Mouse (Mus musculus): ENCODE results near the gene Mical2. TPM values are rescaled to one million over a fixed set of nuclear protein-coding genes. Genes with fewer than 3 reads are reported as not detected.

The Mical2 gene
- polyA plus RNA-seq, 1 experiment from 2014 or later, result 1.9 TPM

GRCm38 (mm10) chr7:112237211-112237610, 11.6 kb downstream of the Mical2 start:
- no peak for ATAC-seq (ENCODE audit: low FRiP score)
- Histone ChIP-seq H3K9ac (no peak overlapping the region), H3K4me2 (no peak overlapping the region), H3K4me3 (no peak overlapping the region), H3K4me1 (replicated peaks) (peaks cover 36% of the 10 kb centered on the region), H3K27ac (no peak overlapping the region), H3K36me3 (no peaks in the 10 kb centered on the region), H3K9me3 (no peaks in the 10 kb centered on the region), H3K27me3 (no peaks in the 10 kb centered on the region)
- WGBS, result 92% methylated on average over 7 of the region's 7 CpGs

- Histone ChIP-seq H3K9me3 (no peaks in the 10 kb centered on the region), H3K4me3 (no peak overlapping the region), H3K36me3 (no peaks in the 10 kb centered on the region), H3K4me1 (replicated peaks) (peaks cover 36% of the 10 kb centered on the region), H3K4me2 (no peak overlapping the region), H3K9ac (no peak overlapping the region), H3K27me3 (no peaks in the 10 kb centered on the region), H3K27ac (no peak overlapping the region)
- ATAC-seq (ENCODE audit: low FRiP score), result no peak
- WGBS, result 59% methylated on average over 3 of the region's 3 CpGs
Observed at GRCm38 (mm10) chr7:112237868-112238267, 12.2 kb downstream of the Mical2 start.

- H3K4me3 ChIP-seq, result no peak overlapping the region
- no peak overlapping the region for H3K27ac ChIP-seq
- H3K4me1 ChIP-seq (replicated peaks), result peaks cover 24% of the 10 kb centered on the region
- H3K4me2 ChIP-seq, result no peak overlapping the region
- H3K9me3 ChIP-seq, result no peaks in the 10 kb centered on the region
- no peak for ATAC-seq (ENCODE audit: low FRiP score)
- WGBS, result 81% methylated on average over 10 of the region's 10 CpGs
- H3K36me3 ChIP-seq, result no peaks in the 10 kb centered on the region
- H3K27me3 ChIP-seq, result no peaks in the 10 kb centered on the region
- no peak overlapping the region for H3K9ac ChIP-seq
Observed at GRCm38 (mm10) chr7:112238768-112239728, 13.4 kb downstream of the Mical2 start.

GRCm38 (mm10) chr7:112240748-112241147, 15.1 kb downstream of the Mical2 start:
- Histone ChIP-seq H3K4me2 (no peak overlapping the region), H3K9me3 (no peaks in the 10 kb centered on the region), H3K4me1 (replicated peaks) (peaks cover 23% of the 10 kb centered on the region), H3K4me3 (no peak overlapping the region), H3K9ac (no peak overlapping the region), H3K27ac (no peak overlapping the region), H3K36me3 (no peaks in the 10 kb centered on the region), H3K27me3 (no peaks in the 10 kb centered on the region)
- WGBS, result 84% methylated on average over 2 of the region's 2 CpGs
- ATAC-seq (ENCODE audit: low FRiP score), result no peak

- no peaks in the 10 kb centered on the region for H3K36me3 ChIP-seq
- ATAC-seq (ENCODE audit: low FRiP score), result no peak
- H3K9ac ChIP-seq, result no peak overlapping the region
- H3K4me3 ChIP-seq, result no peak overlapping the region
- H3K9me3 ChIP-seq, result no peaks in the 10 kb centered on the region
- no peak overlapping the region for H3K4me2 ChIP-seq
- H3K27ac ChIP-seq, result no peak overlapping the region
- peaks cover 23% of the 10 kb centered on the region for H3K4me1 ChIP-seq (replicated peaks)
- no peaks in the 10 kb centered on the region for H3K27me3 ChIP-seq
- WGBS, result 59% methylated on average over 8 of the region's 8 CpGs
Observed at GRCm38 (mm10) chr7:112241211-112241944, 15.7 kb downstream of the Mical2 start.

- no peak overlapping the region for H3K27ac ChIP-seq
- no peaks in the 10 kb centered on the region for H3K9me3 ChIP-seq
- 67% methylated on average over 3 of the region's 3 CpGs for WGBS
- H3K27me3 ChIP-seq, result no peaks in the 10 kb centered on the region
- no peak for ATAC-seq (ENCODE audit: low FRiP score)
- H3K4me2 ChIP-seq, result no peak overlapping the region
- no peak overlapping the region for H3K9ac ChIP-seq
- H3K4me1 ChIP-seq (replicated peaks), result peaks cover 23% of the 10 kb centered on the region
- no peaks in the 10 kb centered on the region for H3K36me3 ChIP-seq
- H3K4me3 ChIP-seq, result no peak overlapping the region
Observed at GRCm38 (mm10) chr7:112241945-112242329, 16.3 kb downstream of the Mical2 start.

GRCm38 (mm10) chr7:112242587-112242986, 16.9 kb downstream of the Mical2 start:
- Histone ChIP-seq H3K4me2 (no peak overlapping the region), H3K36me3 (no peaks in the 10 kb centered on the region), H3K27me3 (no peaks in the 10 kb centered on the region), H3K9ac (no peak overlapping the region), H3K4me3 (no peak overlapping the region), H3K27ac (no peak overlapping the region), H3K4me1 (replicated peaks) (peaks cover 23% of the 10 kb centered on the region), H3K9me3 (no peaks in the 10 kb centered on the region)
- 74% methylated on average over 6 of the region's 6 CpGs for WGBS
- no peak for ATAC-seq (ENCODE audit: low FRiP score)

- H3K4me1 ChIP-seq (replicated peaks), result peaks cover 13% of the 10 kb centered on the region
- H3K27me3 ChIP-seq, result no peaks in the 10 kb centered on the region
- WGBS, result 65% methylated on average over 2 of the region's 2 CpGs
- no peaks in the 10 kb centered on the region for H3K36me3 ChIP-seq
- no peak overlapping the region for H3K4me3 ChIP-seq
- no peak overlapping the region for H3K27ac ChIP-seq
- no peaks in the 10 kb centered on the region for H3K9me3 ChIP-seq
- no peak overlapping the region for H3K9ac ChIP-seq
- ATAC-seq (ENCODE audit: low FRiP score), result no peak
- H3K4me2 ChIP-seq, result no peak overlapping the region
Observed at GRCm38 (mm10) chr7:112244071-112244470, 18.4 kb downstream of the Mical2 start.

- H3K4me1 ChIP-seq (replicated peaks), result peaks cover 13% of the 10 kb centered on the region
- no peaks in the 10 kb centered on the region for H3K9me3 ChIP-seq
- H3K4me2 ChIP-seq, result no peak overlapping the region
- no peak overlapping the region for H3K9ac ChIP-seq
- no peaks in the 10 kb centered on the region for H3K36me3 ChIP-seq
- H3K27ac ChIP-seq, result no peak overlapping the region
- H3K4me3 ChIP-seq, result no peak overlapping the region
- WGBS, result 27% methylated on average over 6 of the region's 6 CpGs
- ATAC-seq (ENCODE audit: low FRiP score), result no peak
- H3K27me3 ChIP-seq, result no peaks in the 10 kb centered on the region
Observed at GRCm38 (mm10) chr7:112244683-112245082, 19.0 kb downstream of the Mical2 start.

GRCm38 (mm10) chr7:112245839-112246438, 20.3 kb downstream of the Mical2 start:
- Histone ChIP-seq H3K4me3 (no peak overlapping the region), H3K9ac (no peak overlapping the region), H3K27ac (no peak overlapping the region), H3K27me3 (no peaks in the 10 kb centered on the region), H3K4me1 (replicated peaks) (peaks cover 13% of the 10 kb centered on the region), H3K9me3 (no peaks in the 10 kb centered on the region), H3K36me3 (no peaks in the 10 kb centered on the region), H3K4me2 (no peak overlapping the region)
- no peak for ATAC-seq (ENCODE audit: low FRiP score)
- WGBS, result 87% methylated on average over 4 of the region's 4 CpGs

- Histone ChIP-seq H3K4me2 (no peak overlapping the region), H3K27ac (no peak overlapping the region), H3K9ac (no peak overlapping the region), H3K36me3 (no peaks in the 10 kb centered on the region), H3K4me3 (no peak overlapping the region), H3K4me1 (replicated peaks) (peaks cover 11% of the 10 kb centered on the region), H3K9me3 (no peaks in the 10 kb centered on the region), H3K27me3 (no peaks in the 10 kb centered on the region)
- ATAC-seq (ENCODE audit: low FRiP score), result no peak
- 81% methylated on average over 4 of the region's 4 CpGs for WGBS
Observed at GRCm38 (mm10) chr7:112246442-112246841, 20.8 kb downstream of the Mical2 start.

GRCm38 (mm10) chr7:112247890-112248289, 22.2 kb downstream of the Mical2 start:
- H3K4me1 ChIP-seq (replicated peaks), result peaks cover 6% of the 10 kb centered on the region; the same call in 1 of the 2 replicates
- ATAC-seq (ENCODE audit: low FRiP score), result no peak
- H3K4me2 ChIP-seq, result no peak overlapping the region
- no peaks in the 10 kb centered on the region for H3K27me3 ChIP-seq
- no peaks in the 10 kb centered on the region for H3K9me3 ChIP-seq
- H3K27ac ChIP-seq, result no peak overlapping the region
- H3K9ac ChIP-seq, result no peak overlapping the region
- H3K36me3 ChIP-seq, result no peaks in the 10 kb centered on the region
- 85% methylated on average over 3 of the region's 3 CpGs for WGBS
- no peak overlapping the region for H3K4me3 ChIP-seq
